Mouse (Mus musculus): ENCODE results near the gene Camkk1. TPM values are rescaled to one million over a fixed set of nuclear protein-coding genes. Genes with fewer than 3 reads are reported as not detected.

Gene Camkk1
- polyA plus RNA-seq, 1 experiment from 2014 or later = 0.76 TPM

- no peak overlapping the region for H3K4me3 ChIP-seq (ENCODE audit: low read depth, low read length)
- H3K9me3 ChIP-seq (replicated peaks; ENCODE audit: control insufficient read depth, low read length) = no peaks in the 10 kb centered on the region
- no peak overlapping the region for H3K9ac ChIP-seq (ENCODE audit: low read depth, low read length)
- ATAC-seq (ENCODE audit: low read depth) = peak; percentile 69
- H3K4me2 ChIP-seq (ENCODE audit: low read depth, low read length) = no peak overlapping the region
- H3K27me3 ChIP-seq (ENCODE audit: control insufficient read depth, insufficient read depth, low read depth, low read length) = no peaks in the 10 kb centered on the region
- H3K27ac ChIP-seq (ENCODE audit: low read length) = no peak overlapping the region
- peaks cover 5% of the 10 kb centered on the region for H3K4me1 ChIP-seq (ENCODE audit: control insufficient read depth, low read depth, low read length)
- no peaks in the 10 kb centered on the region for H3K36me3 ChIP-seq (ENCODE audit: control insufficient read depth, insufficient read depth)
- 68% methylated on average over 10 of the region's 10 CpGs for WGBS (ENCODE audit: insufficient replicate concordance)
These were observed 66.0 kb downstream of the Camkk1 start for GRCm38 (mm10) chr11:73084804-73085231.

- no peak for ATAC-seq (ENCODE audit: low read depth)
- Histone ChIP-seq H3K4me3 (ENCODE audit: low read depth, low read length) (no peak overlapping the region), H3K27me3 (ENCODE audit: control insufficient read depth, insufficient read depth, low read depth, low read length) (no peaks in the 10 kb centered on the region), H3K4me1 (ENCODE audit: control insufficient read depth, low read depth, low read length) (peaks cover 5% of the 10 kb centered on the region), H3K9me3 (replicated peaks; ENCODE audit: control insufficient read depth, low read length) (no peaks in the 10 kb centered on the region), H3K4me2 (ENCODE audit: low read depth, low read length) (no peak overlapping the region), H3K27ac (ENCODE audit: low read length) (no peak overlapping the region), H3K9ac (ENCODE audit: low read depth, low read length) (no peak overlapping the region), H3K36me3 (ENCODE audit: control insufficient read depth, insufficient read depth) (no peaks in the 10 kb centered on the region)
- WGBS (ENCODE audit: insufficient replicate concordance) = 38% methylated on average over 7 of the region's 7 CpGs
These were observed 66.6 kb downstream of the Camkk1 start for GRCm38 (mm10) chr11:73085391-73085790.

- no peak overlapping the region for H3K9ac ChIP-seq (ENCODE audit: low read depth, low read length)
- no peak overlapping the region for H3K4me3 ChIP-seq (ENCODE audit: low read depth, low read length)
- H3K36me3 ChIP-seq (ENCODE audit: control insufficient read depth, insufficient read depth) = no peaks in the 10 kb centered on the region
- peaks cover 5% of the 10 kb centered on the region for H3K4me1 ChIP-seq (ENCODE audit: control insufficient read depth, low read depth, low read length)
- no peak overlapping the region for H3K27ac ChIP-seq (ENCODE audit: low read length)
- H3K4me2 ChIP-seq (ENCODE audit: low read depth, low read length) = no peak overlapping the region
- no peak for ATAC-seq (ENCODE audit: low read depth)
- WGBS (ENCODE audit: insufficient replicate concordance) = 48% methylated on average over 6 of the region's 6 CpGs
- H3K27me3 ChIP-seq (ENCODE audit: control insufficient read depth, insufficient read depth, low read depth, low read length) = no peaks in the 10 kb centered on the region
- H3K9me3 ChIP-seq (replicated peaks; ENCODE audit: control insufficient read depth, low read length) = no peaks in the 10 kb centered on the region
These were observed 69.1 kb downstream of the Camkk1 start for GRCm38 (mm10) chr11:73087700-73088480.

GRCm38 (mm10) chr11:73090283-73090682 is 71.5 kb downstream of the Camkk1 start, which contains the start of gene Itgae:
Itgae (plus strand) TSS chr11:73090583.
- Histone ChIP-seq H3K27ac (ENCODE audit: low read length) (no peak within 1 kb of the TSS), H3K4me2 (ENCODE audit: low read depth, low read length) (no peak within 1 kb of the TSS), H3K9me3 (replicated peaks; ENCODE audit: control insufficient read depth, low read length) (no peaks in the 10 kb centered on the region), H3K4me3 (ENCODE audit: low read depth, low read length) (no peak within 1 kb of the TSS), H3K36me3 (ENCODE audit: control insufficient read depth, insufficient read depth) (no peaks in the 10 kb centered on the region), H3K27me3 (ENCODE audit: control insufficient read depth, insufficient read depth, low read depth, low read length) (no peaks in the 10 kb centered on the region), H3K9ac (ENCODE audit: low read depth, low read length) (no peak within 1 kb of the TSS), H3K4me1 (ENCODE audit: control insufficient read depth, low read depth, low read length) (no peaks in the 10 kb centered on the region; the same call in none of the 2 replicates)
- whole genome bisulfite sequencing (ENCODE audit: insufficient replicate concordance) = 54% methylated on average over 4 of the region's 4 CpGs
- no peak for ATAC-seq (ENCODE audit: low read depth)

- H3K27ac ChIP-seq (ENCODE audit: low read length) = no peak overlapping the region
- H3K4me3 ChIP-seq (ENCODE audit: low read depth, low read length) = no peak overlapping the region
- H3K4me1 ChIP-seq (ENCODE audit: control insufficient read depth, low read depth, low read length) = no peaks in the 10 kb centered on the region
- H3K27me3 ChIP-seq (ENCODE audit: control insufficient read depth, insufficient read depth, low read depth, low read length) = no peaks in the 10 kb centered on the region
- no peak overlapping the region for H3K4me2 ChIP-seq (ENCODE audit: low read depth, low read length)
- H3K36me3 ChIP-seq (ENCODE audit: control insufficient read depth, insufficient read depth) = no peaks in the 10 kb centered on the region
- no peak overlapping the region for H3K9ac ChIP-seq (ENCODE audit: low read depth, low read length)
- no peak for ATAC-seq (ENCODE audit: low read depth)
- H3K9me3 ChIP-seq (replicated peaks; ENCODE audit: control insufficient read depth, low read length) = no peaks in the 10 kb centered on the region
- WGBS (ENCODE audit: insufficient replicate concordance) = 66% methylated on average over 2 of the region's 2 CpGs
These were observed 72.0 kb downstream of the Camkk1 start for GRCm38 (mm10) chr11:73090826-73091225.

Other genes with a start within 250 kb of the Camkk1 start
- gene Cyb5d2, start 222.9 kb upstream of the Camkk1 start, polyA plus RNA-seq (2015; fragmentation: Nextera tagmentation; extraction: Ambion mirVana) = 4.3 and 4.5 TPM in 2 replicates
- gene Zzef1, start 222.8 kb upstream of the Camkk1 start, polyA plus RNA-seq (2015; fragmentation: Nextera tagmentation; extraction: Ambion mirVana) = 3.5 and 4.2 TPM in 2 replicates
- 10.8 and 13.1 TPM in 2 replicates for gene Atp2a3, start 57.8 kb upstream of the Camkk1 start, polyA plus RNA-seq (2015; fragmentation: Nextera tagmentation; extraction: Ambion mirVana)
- gene P2rx1, start 19.9 kb upstream of the Camkk1 start, polyA plus RNA-seq (2015; fragmentation: Nextera tagmentation; extraction: Ambion mirVana) = 5.5 and 6.6 TPM in 2 replicates
- gene Ncbp3, start 28.8 kb downstream of the Camkk1 start, polyA plus RNA-seq (2015; fragmentation: Nextera tagmentation; extraction: Ambion mirVana) = 4.2 and 4.3 TPM in 2 replicates
- gene Itgae, start 71.6 kb downstream of the Camkk1 start, polyA plus RNA-seq (2015; fragmentation: Nextera tagmentation; extraction: Ambion mirVana) = 0.26 and 0.34 TPM in 2 replicates
- 10.6 and 11.1 TPM in 2 replicates for gene Haspin, start 119.3 kb downstream of the Camkk1 start, polyA plus RNA-seq (2015; fragmentation: Nextera tagmentation; extraction: Ambion mirVana)
- 0.11 and 0.22 TPM in 2 replicates for gene P2rx5, start 141.4 kb downstream of the Camkk1 start, polyA plus RNA-seq (2015; fragmentation: Nextera tagmentation; extraction: Ambion mirVana)
- 69.5 and 72.1 TPM in 2 replicates for gene Emc6, start 158.0 kb downstream of the Camkk1 start, polyA plus RNA-seq (2015; fragmentation: Nextera tagmentation; extraction: Ambion mirVana)
- 33.6 and 33.8 TPM in 2 replicates for gene Tax1bp3, start 158.1 kb downstream of the Camkk1 start, polyA plus RNA-seq (2015; fragmentation: Nextera tagmentation; extraction: Ambion mirVana)
- 8.0 and 8.6 TPM in 2 replicates for gene Ctns, start 180.0 kb downstream of the Camkk1 start, polyA plus RNA-seq (2015; fragmentation: Nextera tagmentation; extraction: Ambion mirVana)
- 3.0 and 4.4 TPM in 2 replicates for gene Shpk, start 180.5 kb downstream of the Camkk1 start, polyA plus RNA-seq (2015; fragmentation: Nextera tagmentation; extraction: Ambion mirVana)
- 0.48 and 0.65 TPM in 2 replicates for gene Trpv1, start 215.3 kb downstream of the Camkk1 start, polyA plus RNA-seq (2015; fragmentation: Nextera tagmentation; extraction: Ambion mirVana)
- gene Trpv3, start 248.4 kb downstream of the Camkk1 start, polyA plus RNA-seq (2015; fragmentation: Nextera tagmentation; extraction: Ambion mirVana) = 0.01 and 0.04 TPM in 2 replicates